Mouse (Mus musculus): ENCODE data around the gene Tgfb2. TPM values are rescaled to one million over a fixed set of nuclear protein-coding genes. Genes with fewer than 3 reads are reported as not detected.

The Tgfb2 gene
- total RNA-seq, 1 experiment from 2014 or later = not detected

- ATAC-seq (ENCODE audit: extremely low read depth, insufficient number of reproducible peaks, low FRiP score, poor library complexity, severe bottlenecking) = no peak
Observed at GRCm38 (mm10) chr1:186703980-186704701, 1.6 kb downstream of the Tgfb2 start.

GRCm38 (mm10) chr1:186703256-186703979 is 2.4 kb downstream of the Tgfb2 start:
- no peak for ATAC-seq (ENCODE audit: extremely low read depth, insufficient number of reproducible peaks, low FRiP score, poor library complexity, severe bottlenecking)

- no peak for ATAC-seq (ENCODE audit: extremely low read depth, insufficient number of reproducible peaks, low FRiP score, poor library complexity, severe bottlenecking)
Observed at GRCm38 (mm10) chr1:186702391-186703255, 3.2 kb downstream of the Tgfb2 start.

GRCm38 (mm10) chr1:186701206-186701905 is 4.4 kb downstream of the Tgfb2 start:
- no peak for ATAC-seq (ENCODE audit: extremely low read depth, insufficient number of reproducible peaks, low FRiP score, poor library complexity, severe bottlenecking)

- no peak for ATAC-seq (ENCODE audit: extremely low read depth, insufficient number of reproducible peaks, low FRiP score, poor library complexity, severe bottlenecking)
Observed at GRCm38 (mm10) chr1:186700496-186700895, 5.3 kb downstream of the Tgfb2 start.

- no peak for ATAC-seq (ENCODE audit: extremely low read depth, insufficient number of reproducible peaks, low FRiP score, poor library complexity, severe bottlenecking)
Observed at GRCm38 (mm10) chr1:186698583-186699338, 7.0 kb downstream of the Tgfb2 start.

- ATAC-seq (ENCODE audit: extremely low read depth, insufficient number of reproducible peaks, low FRiP score, poor library complexity, severe bottlenecking) = no peak
Observed at GRCm38 (mm10) chr1:186696231-186696630, 9.6 kb downstream of the Tgfb2 start.

- ATAC-seq (ENCODE audit: extremely low read depth, insufficient number of reproducible peaks, low FRiP score, poor library complexity, severe bottlenecking) = no peak
Observed at GRCm38 (mm10) chr1:186695361-186695760, 10.4 kb downstream of the Tgfb2 start.

GRCm38 (mm10) chr1:186692370-186692769 is 13.4 kb downstream of the Tgfb2 start:
- no peak for ATAC-seq (ENCODE audit: extremely low read depth, insufficient number of reproducible peaks, low FRiP score, poor library complexity, severe bottlenecking)

GRCm38 (mm10) chr1:186691708-186692107 is 14.1 kb downstream of the Tgfb2 start:
- no peak for ATAC-seq (ENCODE audit: extremely low read depth, insufficient number of reproducible peaks, low FRiP score, poor library complexity, severe bottlenecking)

- ATAC-seq (ENCODE audit: extremely low read depth, insufficient number of reproducible peaks, low FRiP score, poor library complexity, severe bottlenecking) = no peak
Observed at GRCm38 (mm10) chr1:186684041-186684440, 21.7 kb downstream of the Tgfb2 start.

- no peak for ATAC-seq (ENCODE audit: extremely low read depth, insufficient number of reproducible peaks, low FRiP score, poor library complexity, severe bottlenecking)
Observed at GRCm38 (mm10) chr1:186682606-186683005, 23.2 kb downstream of the Tgfb2 start.

- no peak for ATAC-seq (ENCODE audit: extremely low read depth, insufficient number of reproducible peaks, low FRiP score, poor library complexity, severe bottlenecking)
Observed at GRCm38 (mm10) chr1:186677614-186678013, 28.2 kb downstream of the Tgfb2 start.

- no peak for ATAC-seq (ENCODE audit: extremely low read depth, insufficient number of reproducible peaks, low FRiP score, poor library complexity, severe bottlenecking)
Observed at GRCm38 (mm10) chr1:186676199-186676598, 29.6 kb downstream of the Tgfb2 start.

GRCm38 (mm10) chr1:186675263-186675662 is 30.5 kb downstream of the Tgfb2 start:
- ATAC-seq (ENCODE audit: extremely low read depth, insufficient number of reproducible peaks, low FRiP score, poor library complexity, severe bottlenecking) = no peak

- no peak for ATAC-seq (ENCODE audit: extremely low read depth, insufficient number of reproducible peaks, low FRiP score, poor library complexity, severe bottlenecking)
Observed at GRCm38 (mm10) chr1:186674621-186675020, 31.2 kb downstream of the Tgfb2 start.

GRCm38 (mm10) chr1:186673166-186673565 is 32.6 kb downstream of the Tgfb2 start:
- no peak for ATAC-seq (ENCODE audit: extremely low read depth, insufficient number of reproducible peaks, low FRiP score, poor library complexity, severe bottlenecking)

GRCm38 (mm10) chr1:186663412-186663811 is 42.4 kb downstream of the Tgfb2 start:
- ATAC-seq (ENCODE audit: extremely low read depth, insufficient number of reproducible peaks, low FRiP score, poor library complexity, severe bottlenecking) = no peak
